Mouse (Mus musculus): ENCODE results near the gene Klhl8.

The Klhl8 gene

DNA sequence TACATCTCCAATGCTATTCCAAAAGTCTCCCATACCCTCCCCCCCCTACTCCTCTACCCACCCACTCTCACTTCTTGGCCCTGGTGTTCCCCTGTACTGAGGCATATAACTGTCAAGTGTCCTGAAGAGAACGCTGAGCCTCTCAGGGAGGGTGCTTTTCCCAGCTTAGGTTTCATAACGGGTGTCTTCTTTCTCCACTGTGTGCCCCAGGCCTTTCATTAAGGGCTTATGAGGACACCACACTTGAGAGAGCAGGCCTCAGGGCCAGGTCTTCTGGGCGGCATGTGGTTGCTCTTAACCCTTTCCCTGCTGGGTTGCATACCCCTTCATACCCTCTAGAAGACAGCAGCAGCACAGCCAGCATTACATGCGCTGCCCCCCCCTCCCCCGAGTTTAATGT lies 64.5 kb downstream of the Klhl8 start:
- DNase-seq (ENCODE audit: low spot score): no peak

- DNase-seq (ENCODE audit: low spot score): no peak
These were observed 64.9 kb downstream of the Klhl8 start for GRCm38 (mm10) chr5:103846154-103846551.

DNA sequence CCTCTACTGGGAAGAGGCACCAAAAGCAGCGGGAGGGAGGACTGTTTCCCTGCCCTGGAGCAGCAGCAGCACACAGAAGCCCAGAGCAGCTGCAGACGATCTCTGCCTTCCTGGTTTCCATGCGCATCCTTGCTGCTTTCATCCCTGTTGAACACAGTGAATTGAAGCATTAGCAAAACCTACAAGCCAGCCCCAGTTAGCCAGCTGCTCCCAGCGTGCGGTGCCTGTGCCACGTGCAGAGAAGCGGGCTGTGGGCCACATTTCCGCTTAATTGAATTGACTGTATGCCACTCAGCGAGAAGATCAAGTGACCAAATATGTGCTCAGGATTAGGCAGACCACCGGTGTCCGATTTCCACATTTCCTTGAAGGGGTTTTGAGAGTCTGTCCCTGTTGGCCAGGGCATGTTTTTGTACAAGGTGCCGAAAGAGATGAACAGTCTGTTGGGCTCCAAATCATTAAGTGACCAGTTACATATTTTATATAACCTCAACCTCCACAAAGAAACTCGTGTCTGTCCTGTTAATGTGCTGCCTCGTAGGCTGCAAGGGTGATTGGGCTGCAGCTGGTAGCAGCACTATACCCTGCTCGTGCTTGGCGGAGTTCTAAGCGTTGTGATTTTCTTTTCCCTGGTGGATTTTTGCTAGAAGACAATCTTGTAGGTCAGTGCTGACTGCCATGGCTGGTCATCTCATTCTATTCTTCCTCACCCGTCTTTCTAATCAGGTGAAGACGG lies 65.5 kb downstream of the Klhl8 start:
- no peak for DNase-seq (ENCODE audit: low spot score)

DNA sequence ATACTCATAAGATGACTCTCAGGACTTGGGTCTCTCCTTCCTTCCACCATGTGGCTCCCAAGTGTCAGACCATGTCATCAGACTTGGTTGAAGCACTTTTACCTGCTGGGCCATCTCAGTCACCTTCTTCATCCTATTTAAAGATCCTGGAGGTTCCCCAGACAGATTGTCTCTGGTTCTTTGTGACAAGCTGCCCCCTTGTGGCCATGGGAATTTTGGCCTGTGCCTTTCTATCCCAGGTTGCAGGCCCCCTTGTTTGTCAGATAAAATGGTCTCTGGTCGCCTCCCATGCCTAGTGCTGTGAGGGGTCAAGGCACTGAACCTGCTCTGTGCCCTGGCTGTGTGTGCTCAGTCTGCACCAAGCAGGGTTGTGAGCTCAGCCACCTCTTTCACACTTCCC lies 67.1 kb downstream of the Klhl8 start:
- peak; percentile 61 for DNase-seq (ENCODE audit: low spot score)

GRCm38 (mm10) chr5:103839265-103839626 lies 71.8 kb downstream of the Klhl8 start:
- no peak for DNase-seq (ENCODE audit: low spot score)

GRCm38 (mm10) chr5:103838550-103839264 lies 72.4 kb downstream of the Klhl8 start:
- DNase-seq (ENCODE audit: low spot score): no peak

GRCm38 (mm10) chr5:103836148-103836784 lies 74.8 kb downstream of the Klhl8 start:
- no peak for DNase-seq (ENCODE audit: low spot score)

DNA sequence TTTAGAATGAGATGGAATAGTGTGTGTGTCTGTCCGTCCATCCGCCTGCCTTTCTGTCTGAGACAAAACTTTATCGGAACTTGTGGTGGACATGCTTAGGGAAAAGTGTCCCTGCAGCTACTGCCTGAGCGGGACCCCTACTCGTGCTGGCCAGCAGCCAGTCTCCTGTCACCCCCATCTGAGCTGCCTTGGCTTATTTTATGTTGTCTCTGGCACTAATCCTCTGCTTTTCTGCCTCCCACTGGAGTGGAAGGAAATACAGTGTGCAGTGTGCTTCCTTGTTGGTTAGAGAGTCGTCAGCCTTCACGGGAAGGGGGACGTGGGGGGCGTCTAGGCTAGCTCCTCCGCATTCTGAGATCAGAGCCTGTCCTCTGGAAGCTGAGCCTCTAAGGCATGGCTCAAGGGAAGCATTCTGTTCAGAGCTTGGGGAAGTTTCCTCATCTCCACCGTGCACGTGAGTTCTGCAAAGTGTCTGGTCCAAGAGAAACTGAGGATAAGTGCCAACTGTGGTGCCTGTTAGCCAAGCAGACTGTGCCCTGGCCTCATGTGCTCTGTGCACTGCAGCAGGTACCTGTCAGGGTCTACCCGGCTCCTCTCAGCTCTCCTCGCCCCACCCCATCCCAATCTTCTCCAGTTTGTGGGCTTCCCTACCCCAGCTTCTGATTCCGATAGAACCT lies 75.5 kb downstream of the Klhl8 start:
- DNase-seq (ENCODE audit: low spot score): no peak

GRCm38 (mm10) chr5:103830886-103831285 lies 80.2 kb downstream of the Klhl8 start:
- no peak for DNase-seq (ENCODE audit: low spot score)

- DNase-seq (ENCODE audit: low spot score): no peak
These were observed 81.9 kb downstream of the Klhl8 start for GRCm38 (mm10) chr5:103829158-103829557.

DNA sequence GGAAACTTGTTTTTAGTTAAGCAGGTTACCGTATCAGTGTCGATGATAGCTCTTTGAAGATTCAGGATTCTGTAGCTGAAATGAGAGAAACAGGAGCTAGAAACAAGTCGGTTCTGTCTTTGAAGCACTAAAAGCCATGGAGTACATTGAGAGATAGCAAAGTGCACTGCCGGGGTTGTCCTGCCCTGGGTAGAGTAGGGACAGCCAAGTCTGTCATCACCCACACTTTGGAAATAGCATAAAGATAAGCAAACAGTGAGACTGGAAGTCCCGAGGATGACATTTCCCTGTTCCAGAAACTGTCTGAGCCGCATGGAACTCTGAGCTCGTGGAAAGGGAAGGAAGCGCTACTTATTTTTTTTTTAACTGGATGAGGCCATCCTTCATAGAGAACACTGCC lies 82.3 kb downstream of the Klhl8 start:
- DNase-seq (ENCODE audit: low spot score): no peak

- no peak for DNase-seq (ENCODE audit: low spot score)
These were observed 82.8 kb downstream of the Klhl8 start for GRCm38 (mm10) chr5:103828304-103828703.

DNA sequence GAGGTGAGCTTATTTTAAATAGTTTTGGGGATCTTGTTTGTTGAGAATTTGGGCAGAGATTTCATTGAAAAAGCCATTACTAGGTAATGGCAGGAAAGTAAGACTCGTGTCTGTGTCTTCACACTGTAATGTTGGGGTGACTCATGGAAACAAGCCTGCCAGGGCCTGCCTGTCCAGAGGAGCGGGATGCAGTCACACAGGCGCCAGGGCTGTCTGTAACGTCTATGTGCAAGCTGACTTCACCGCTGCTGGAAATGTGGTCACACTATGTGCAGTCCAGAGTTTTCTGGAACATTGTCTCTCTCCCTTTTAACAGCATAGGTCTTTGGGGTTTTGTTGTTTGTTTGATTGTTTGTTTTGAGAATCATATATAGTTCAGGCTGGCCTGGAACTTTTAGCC lies 88.1 kb downstream of the Klhl8 start:
- no peak for DNase-seq (ENCODE audit: low spot score)

DNA sequence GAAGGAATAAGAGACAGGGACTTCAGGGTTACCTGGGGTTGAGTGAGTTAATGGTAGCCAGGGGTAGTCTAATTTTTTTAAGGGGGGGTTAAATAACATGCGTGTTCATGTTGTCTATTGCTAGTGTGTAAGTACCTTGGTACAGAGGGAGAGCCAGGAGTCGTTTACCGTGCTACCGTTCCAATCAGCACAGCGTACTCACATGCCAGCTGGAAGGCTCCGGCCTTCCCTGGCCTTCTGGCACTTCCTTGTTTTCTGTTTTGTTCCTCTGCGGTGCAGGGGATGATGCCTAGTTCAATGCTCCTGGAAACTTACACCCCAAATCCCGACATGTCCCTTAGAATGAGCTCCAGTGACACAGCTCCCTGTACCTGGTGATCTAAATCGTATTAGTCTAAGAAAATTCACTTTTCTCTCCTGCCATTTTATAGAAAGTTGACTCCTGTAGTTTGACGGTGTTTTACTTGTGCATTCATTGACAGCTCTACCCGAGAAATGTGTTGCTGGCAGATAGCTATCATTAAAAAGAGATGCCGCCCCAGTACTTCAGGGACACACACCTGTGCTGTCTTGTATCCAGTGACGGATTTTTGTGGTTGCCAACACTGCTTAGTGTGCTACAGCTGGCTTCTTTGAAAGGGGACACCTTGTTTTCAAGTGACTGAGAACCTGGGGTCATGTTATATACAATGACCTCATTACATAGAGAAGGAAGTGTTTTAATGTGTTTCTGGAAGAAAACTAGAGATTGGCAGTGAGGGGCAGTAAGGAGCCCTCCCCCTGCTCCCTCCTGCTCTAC lies 89.4 kb downstream of the Klhl8 start:
- no peak for DNase-seq (ENCODE audit: low spot score)

DNA sequence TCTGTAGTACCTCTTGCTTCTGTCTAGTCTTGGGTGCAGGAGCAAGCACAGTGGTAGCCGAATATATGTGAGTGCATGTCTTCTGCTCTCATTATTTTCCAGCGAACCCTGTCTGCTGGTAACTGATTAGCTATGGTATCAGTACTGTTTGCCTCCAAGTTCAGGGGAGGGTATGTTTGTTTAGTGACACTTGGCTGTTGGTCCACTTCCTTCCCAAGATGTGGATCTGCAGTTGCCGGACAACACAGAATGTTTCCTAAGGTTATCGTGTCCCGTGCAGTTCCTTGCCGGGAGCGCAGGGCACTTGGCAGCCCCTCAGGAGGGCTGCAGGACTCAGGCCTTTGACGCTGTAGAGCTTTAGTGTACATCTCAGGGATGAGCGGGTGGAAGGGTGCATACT lies 90.0 kb downstream of the Klhl8 start:
- DNase-seq (ENCODE audit: low spot score): no peak

GRCm38 (mm10) chr5:103819674-103820073 lies 91.4 kb downstream of the Klhl8 start:
- no peak for DNase-seq (ENCODE audit: low spot score)

DNA sequence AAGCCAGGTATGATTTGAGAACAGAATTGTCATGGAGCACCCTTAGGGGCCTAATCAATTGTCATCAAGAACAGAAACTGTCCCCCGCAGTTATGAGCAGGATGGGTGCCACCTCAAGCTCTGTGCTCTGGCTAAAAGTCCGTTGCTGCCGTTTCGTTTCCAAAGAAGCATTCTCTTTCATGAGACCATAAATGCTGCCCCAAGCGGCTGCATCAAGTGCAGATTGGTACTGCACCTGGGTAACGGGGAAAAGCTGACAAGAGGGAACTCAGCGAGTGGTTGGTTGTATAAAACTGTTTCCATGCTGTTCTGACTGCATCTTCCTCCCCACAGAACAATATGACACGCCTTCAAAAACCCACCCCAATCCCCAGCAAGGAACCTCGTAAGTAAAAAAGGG lies 92.5 kb downstream of the Klhl8 start:
- DNase-seq (ENCODE audit: low spot score): no peak

GRCm38 (mm10) chr5:103817754-103818153 lies 93.3 kb downstream of the Klhl8 start:
- DNase-seq (ENCODE audit: low spot score): peak; percentile 80

GRCm38 (mm10) chr5:103816718-103817117 lies 94.3 kb downstream of the Klhl8 start:
- DNase-seq (ENCODE audit: low spot score): no peak

DNA sequence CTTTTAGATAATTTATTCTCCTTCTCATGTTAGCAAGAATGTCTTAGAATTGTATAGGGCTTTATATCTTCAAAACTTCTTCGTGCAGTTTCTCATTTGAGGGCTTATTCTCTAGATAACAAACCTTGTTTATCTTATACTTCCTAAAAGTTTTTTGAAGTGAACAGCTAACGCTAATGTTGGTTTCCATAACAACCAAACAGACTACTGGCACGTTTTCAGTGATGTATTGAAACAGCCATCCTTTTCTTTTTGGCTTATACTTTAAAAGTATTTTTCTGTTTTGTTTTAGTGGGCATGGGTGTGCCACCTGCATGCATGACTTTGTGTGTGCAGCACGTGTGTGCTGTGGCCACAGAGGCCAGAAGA lies 95.8 kb downstream of the Klhl8 start:
- no peak for DNase-seq (ENCODE audit: low spot score)

GRCm38 (mm10) chr5:103814551-103815248 lies 96.4 kb downstream of the Klhl8 start:
- DNase-seq (ENCODE audit: low spot score): no peak
